Mouse (Mus musculus) frontal cortex, adult 2 months (tissue): Measurements from ENCODE around the gene Dusp3. TPM values are rescaled to one million over a fixed set of nuclear protein-coding genes. Genes with fewer than 3 reads are reported as not detected.

Experiments used
- DNase-seq, 2 experiments: peaks; one replicate each; pipeline ENCODE4 v3.0.0; 2022; ENCODE audit warnings: low spot score in 1 of 2; ENCODE audit errors: extremely low spot score in 1 of 2
- polyA plus RNA-seq: library from polyadenylated mRNA; depleted of rRNA; stranded (reverse); fragments of >200 nt; gene quantifications from 2 replicates; pipeline ENCODE4 v1.2.3, GENCODE M21; 2012; rRNA removed

Gene Dusp3
- polyA plus RNA-seq, 1 experiment: 112 TPM

GRCm38 (mm10) chr11:101946525-101946924, 40.3 kb downstream of the Dusp3 start:
- no peak for DNase-seq

- DNase-seq: no peak
Observed at GRCm38 (mm10) chr11:101943055-101943454, 43.8 kb downstream of the Dusp3 start.

DNA sequence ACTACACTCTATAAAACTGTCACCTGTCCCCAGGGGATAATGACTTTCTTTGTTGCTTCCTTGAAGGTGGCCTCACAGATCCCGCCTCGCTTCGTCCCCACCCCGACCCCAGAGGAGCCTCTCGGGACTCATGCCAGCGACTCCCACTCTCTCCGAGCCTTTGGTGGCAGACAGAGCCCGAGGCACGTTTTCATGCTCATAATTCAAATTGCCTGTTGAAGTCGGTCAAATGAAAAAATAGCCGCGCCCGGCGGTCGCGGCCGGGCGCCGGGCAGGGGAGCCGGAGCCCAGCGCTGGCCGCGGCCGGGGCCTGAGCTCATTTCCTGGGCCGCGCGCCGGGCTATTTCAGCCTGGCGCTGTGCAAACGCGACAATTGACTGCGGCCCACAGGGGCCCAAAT, 49.7 kb downstream of the Dusp3 start:
- no peak for DNase-seq

GRCm38 (mm10) chr11:101936421-101936820, 50.4 kb downstream of the Dusp3 start:
- DNase-seq: no peak

DNA sequence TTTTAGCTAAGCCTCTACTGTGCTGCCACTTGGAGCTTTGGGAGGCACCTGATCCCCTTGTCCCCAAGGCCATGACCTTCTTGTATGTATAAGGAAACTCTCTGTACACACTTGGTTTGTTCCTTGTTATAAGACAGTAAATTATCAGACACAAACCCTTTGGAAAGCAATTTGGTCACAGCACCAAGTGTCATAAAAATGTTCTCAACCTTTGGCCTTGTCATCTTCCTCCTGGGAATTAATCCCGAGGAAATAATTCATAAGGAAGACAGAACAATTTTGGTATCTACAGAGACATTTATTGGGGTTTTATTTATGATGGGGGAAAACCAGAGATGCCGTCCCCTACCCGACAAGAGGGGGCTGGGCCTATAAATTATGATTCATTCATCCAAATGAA, 51.1 kb downstream of the Dusp3 start:
- no peak for DNase-seq

GRCm38 (mm10) chr11:101931978-101932377, 54.8 kb downstream of the Dusp3 start:
- no peak for DNase-seq

DNA sequence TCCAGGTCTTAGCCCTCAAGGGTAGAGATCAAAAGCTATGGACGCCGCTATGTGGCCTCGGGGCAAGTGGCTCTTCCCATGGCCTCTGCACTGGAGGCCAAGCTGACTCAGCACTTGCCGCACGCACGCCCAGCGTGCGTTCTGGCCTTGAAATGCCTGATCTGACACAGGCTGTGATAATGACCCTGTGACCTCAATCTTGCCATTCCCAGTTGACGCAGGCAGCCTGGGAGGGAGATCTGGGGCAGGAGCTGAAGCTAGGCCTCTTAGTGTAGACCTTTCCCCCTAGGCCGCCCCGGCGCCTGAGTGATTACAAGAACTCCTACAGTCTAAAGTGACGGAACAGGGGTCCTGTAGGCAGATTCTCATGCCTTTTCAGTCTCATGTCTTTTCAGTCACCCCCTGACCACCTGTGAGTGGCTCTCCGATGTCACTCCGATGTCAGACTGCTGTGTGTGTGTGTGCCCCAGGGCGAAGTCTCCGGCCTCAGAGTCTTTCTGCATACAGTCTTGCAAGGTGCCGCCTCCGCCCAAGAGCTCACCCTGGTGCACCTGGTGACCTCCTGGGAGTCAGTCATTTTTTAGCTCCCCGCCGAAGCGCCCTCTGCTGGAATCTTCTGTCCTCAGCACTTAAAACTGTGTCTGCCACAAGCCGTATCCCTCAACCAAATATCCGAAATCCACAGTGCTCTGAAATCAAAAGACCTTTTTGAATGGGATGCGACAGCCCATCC, 58.6 kb downstream of the Dusp3 start:
- no peak for DNase-seq

- no peak for DNase-seq
Observed at GRCm38 (mm10) chr11:101926951-101927589, 59.7 kb downstream of the Dusp3 start.

- DNase-seq: no peak
Observed at GRCm38 (mm10) chr11:101925636-101926035, 61.2 kb downstream of the Dusp3 start.

GRCm38 (mm10) chr11:101924441-101924976, 62.3 kb downstream of the Dusp3 start:
- DNase-seq: no peak

GRCm38 (mm10) chr11:101923988-101924387, 62.8 kb downstream of the Dusp3 start:
- DNase-seq: no peak

- DNase-seq: peak in 1 of 2 experiments; percentile 40
Observed at GRCm38 (mm10) chr11:101921361-101921952, 65.4 kb downstream of the Dusp3 start.

Other genes with a start within 250 kb of the Dusp3 start
- 20.7 and 21.5 TPM in 2 replicates for gene Etv4, start 201.6 kb downstream of the Dusp3 start, polyA plus RNA-seq
- gene Meox1, start 92.6 kb downstream of the Dusp3 start, polyA plus RNA-seq: 0.71 and 0.84 TPM in 2 replicates
- gene Sost, start 20.0 kb downstream of the Dusp3 start, polyA plus RNA-seq: 0.13 and 0.18 TPM in 2 replicates
- gene Cfap97d1, start 2.7 kb downstream of the Dusp3 start, polyA plus RNA-seq: not detected in 2 replicates
- gene Mpp3, start 41.4 kb upstream of the Dusp3 start, polyA plus RNA-seq: 47.6 and 51.0 TPM in 2 replicates
- gene Cd300lg, start 54.5 kb upstream of the Dusp3 start, polyA plus RNA-seq: 0.25 and 0.28 TPM in 2 replicates
- 147 and 153 TPM in 2 replicates for gene Mpp2, start 101.5 kb upstream of the Dusp3 start, polyA plus RNA-seq
- not detected in 2 replicates for gene Ppy, start 114.3 kb upstream of the Dusp3 start, polyA plus RNA-seq
- not detected in 2 replicates for gene Pyy, start 120.8 kb upstream of the Dusp3 start, polyA plus RNA-seq
- gene Nags, start 158.5 kb upstream of the Dusp3 start, polyA plus RNA-seq: 0.04 and 0.06 TPM in 2 replicates
- 28.1 TPM in 2 replicates for gene Tmem101, start 169.4 kb upstream of the Dusp3 start, polyA plus RNA-seq
- gene Lsm12, start 198.3 kb upstream of the Dusp3 start, polyA plus RNA-seq: 32.9 and 35.5 TPM in 2 replicates
- 87.5 and 91.4 TPM in 2 replicates for gene G6pc3, start 202.6 kb upstream of the Dusp3 start, polyA plus RNA-seq
- 256 and 323 TPM in 2 replicates for gene Hdac5, start 243.2 kb upstream of the Dusp3 start, polyA plus RNA-seq